Comparison of ENCODE assay signal across 8 mouse cellular contexts in genomic region chr9:20727601-20728113, GRCm38 (mm10). TPM values are rescaled to one million over a fixed set of nuclear protein-coding genes. Genes with fewer than 3 reads are reported as not detected.
A peak's percentile ranks its signal among the peaks of the same experiment; 100 is the strongest.
DNase-seq lines count a peak whose midpoint lies in the region; ATAC-seq lines count a peak whose summit lies in the region.

No protein-coding gene starts in this region.

- H3K4me2 ChIP-seq in heart, embryonic 14.5 days (ENCODE audit: low read length), result peak overlapping the region; percentile 95

- H3K9ac ChIP-seq in heart, embryonic 14.5 days (ENCODE audit: low read length), result peak overlapping the region; percentile 62

- peak overlapping the region; percentile 74 for H3K4me3 ChIP-seq in embryonic facial prominence, embryonic 10.5 days
- peak overlapping the region; percentile 44 to 53 for H3K4me3 ChIP-seq in heart, embryonic 14.5 days (ENCODE audit: control insufficient read depth in 1 of 2, insufficient read depth in 1 of 2, low read depth in 1 of 2, low read length in 2 of 2)

- H3K27ac ChIP-seq in embryonic facial prominence, embryonic 10.5 days (replicated peaks), result peak overlapping the region; percentile 54; the same call in 1 of the 2 replicates
- no peak overlapping the region for H3K27ac ChIP-seq in heart, embryonic 14.5 days (replicated peaks in 1 of 2; ENCODE audit: control insufficient read depth in 1 of 2, insufficient read depth in 1 of 2, low read depth in 2 of 2, low read length in 2 of 2)

- under 1% methylated on average over 46 of the region's 46 CpGs for WGBS in embryonic facial prominence, embryonic 10.5 days
- WGBS in heart, embryonic 14.5 days, result under 1% methylated on average over 42 of the region's 46 CpGs

- H3K27me3 ChIP-seq in embryonic facial prominence, embryonic 10.5 days (replicated peaks; ENCODE audit: low read depth, poor library complexity, severe bottlenecking), result peaks cover 76% of the 10 kb centered on the region
- H3K27me3 ChIP-seq in heart, embryonic 14.5 days (ENCODE audit: control insufficient read depth, insufficient read depth, low read length), result peaks cover 71% of the 10 kb centered on the region

- peak; percentile 49 to 52 for DNase-seq in B cell, adult 2 months
- DNase-seq in CD4-positive, CD25-positive, alpha-beta regulatory T cell, adult 2 months (ENCODE audit: low read depth, low spot score), result peak; percentile 71
- peak; percentile 80 for DNase-seq in embryonic facial prominence, embryonic 10.5 days (ENCODE audit: low spot score)
- DNase-seq in kidney, postnatal 10 days, result peak; percentile 77
- peak; percentile 43 for DNase-seq in lung, postnatal 14 days
- DNase-seq in right cerebral cortex, postnatal 25 days, result peak; percentile 63
- DNase-seq in layer of hippocampus, adult 18-20 months (ENCODE audit: low spot score in 2 of 2), result no peak

- no peaks in the 10 kb centered on the region for H3K36me3 ChIP-seq in embryonic facial prominence, embryonic 10.5 days (replicated peaks)
- H3K36me3 ChIP-seq in heart, embryonic 14.5 days (ENCODE audit: control insufficient read depth, insufficient read depth, low read length), result no peaks in the 10 kb centered on the region

- H3K4me1 ChIP-seq in embryonic facial prominence, embryonic 10.5 days, result peaks cover 29% of the 10 kb centered on the region
- H3K4me1 ChIP-seq in heart, embryonic 14.5 days (ENCODE audit: control insufficient read depth in 2 of 2, insufficient read depth in 2 of 2, low read length in 2 of 2), result peaks cover 4 to 15% of the 10 kb centered on the region in 2 experiments; a peak in 3 of 4 replicates

- no peaks in the 10 kb centered on the region for H3K9me3 ChIP-seq in embryonic facial prominence, embryonic 10.5 days
- H3K9me3 ChIP-seq in heart, embryonic 14.5 days (ENCODE audit: control insufficient read depth, low read length), result no peaks in the 10 kb centered on the region

- ATAC-seq in heart, embryonic 14.5 days (ENCODE audit: insufficient number of reproducible peaks, insufficient read depth, low FRiP score, low read depth), result no peak

RNA-seq across cellular contexts. Expression of gene Olfm2, which starts 18.5 kb away (rescaled TPM):
- 13.1 and 20.1 TPM in 2 replicates for polyA plus RNA-seq in embryonic facial prominence, embryonic 10.5 days (2016; fragmentation: Nextera tagmentation; extraction: Ambion mirVana)
- polyA plus RNA-seq in heart, embryonic 14.5 days (2014; fragmentation: Nextera tagmentation; extraction: Ambion mirVana), result 0.42 and 1.3 TPM in 2 replicates
- total RNA-seq in layer of hippocampus, adult 18-20 months (2021), result 10 to 100 TPM; 32.0 to 38.5 TPM

Comparison
In these comparisons a context has a peak if more than half of its experiments do, and no peak if none do; other contexts are left out.
1. DNase-seq: peak in B cell, adult 2 months (2 of 2), CD4-positive, CD25-positive, alpha-beta regulatory T cell, adult 2 months (single experiment), embryonic facial prominence, embryonic 10.5 days (single experiment), kidney, postnatal 10 days (single experiment), lung, postnatal 14 days (single experiment) and right cerebral cortex, postnatal 25 days (single experiment); none in layer of hippocampus, adult 18-20 months (0 of 2).